Mouse (Mus musculus): ENCODE measurements around the gene Rps15. TPM values are rescaled to one million over a fixed set of nuclear protein-coding genes. Genes with fewer than 3 reads are reported as not detected.

The Rps15 gene
- total RNA-seq, 2 experiments from 2014 or later = 529 to 644 TPM

DNA sequence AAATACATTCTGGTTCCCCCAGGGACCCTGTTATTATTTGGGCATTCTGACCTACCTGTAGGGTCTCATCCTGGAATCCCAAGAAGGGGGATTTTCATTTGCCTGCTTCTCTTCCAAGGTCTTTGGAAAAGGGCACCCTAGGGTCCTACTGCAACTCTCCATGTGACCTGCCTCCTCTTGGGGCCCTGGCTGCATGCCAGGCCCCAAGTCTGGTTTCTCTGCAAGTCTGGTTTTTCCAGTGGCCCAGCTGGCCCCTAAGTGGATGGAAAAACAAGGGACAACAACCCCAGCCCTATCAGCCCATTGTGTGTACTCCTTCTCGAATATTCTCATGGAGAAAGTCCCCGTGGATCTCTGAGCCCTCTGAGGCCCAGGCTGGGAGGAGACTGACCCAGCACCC, 38.6 kb downstream of the Rps15 start:
- no peak for DNase-seq

GRCm38 (mm10) chr10:80331636-80332524, 39.6 kb downstream of the Rps15 start:
- no peak for DNase-seq
- intact Hi-C loops (cut with DNase I) = no loop called here

More for the DNA sequence above, 38.6 kb downstream of the Rps15 start:
- intact Hi-C loops (cut with DNase I) = no loop called here

- no peak for DNase-seq
- intact Hi-C loops (cut with DNase I) = no loop called here
These were observed 40.3 kb downstream of the Rps15 start for GRCm38 (mm10) chr10:80332525-80332989.

DNA sequence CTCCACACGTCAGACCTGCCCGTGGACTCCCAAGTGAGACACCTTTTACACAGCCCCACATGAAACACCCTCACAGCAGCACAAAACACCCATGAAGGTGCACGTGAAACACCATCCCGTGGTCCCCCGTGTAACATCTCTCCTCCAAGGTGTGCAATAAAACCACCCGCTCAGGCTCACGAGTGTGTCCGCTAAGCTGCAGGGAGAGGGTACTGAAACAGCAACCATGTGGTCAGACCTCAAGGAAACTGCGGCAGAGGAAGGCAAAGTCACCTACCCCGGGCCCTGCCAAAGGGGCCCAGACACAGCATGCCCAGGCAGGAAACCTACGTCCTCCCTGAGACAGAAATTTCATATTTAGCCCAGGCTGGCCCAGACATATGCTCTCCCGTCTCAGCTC, 44.0 kb downstream of the Rps15 start:
- no peak for DNase-seq
- intact Hi-C loops (cut with DNase I) = no loop called here

DNA sequence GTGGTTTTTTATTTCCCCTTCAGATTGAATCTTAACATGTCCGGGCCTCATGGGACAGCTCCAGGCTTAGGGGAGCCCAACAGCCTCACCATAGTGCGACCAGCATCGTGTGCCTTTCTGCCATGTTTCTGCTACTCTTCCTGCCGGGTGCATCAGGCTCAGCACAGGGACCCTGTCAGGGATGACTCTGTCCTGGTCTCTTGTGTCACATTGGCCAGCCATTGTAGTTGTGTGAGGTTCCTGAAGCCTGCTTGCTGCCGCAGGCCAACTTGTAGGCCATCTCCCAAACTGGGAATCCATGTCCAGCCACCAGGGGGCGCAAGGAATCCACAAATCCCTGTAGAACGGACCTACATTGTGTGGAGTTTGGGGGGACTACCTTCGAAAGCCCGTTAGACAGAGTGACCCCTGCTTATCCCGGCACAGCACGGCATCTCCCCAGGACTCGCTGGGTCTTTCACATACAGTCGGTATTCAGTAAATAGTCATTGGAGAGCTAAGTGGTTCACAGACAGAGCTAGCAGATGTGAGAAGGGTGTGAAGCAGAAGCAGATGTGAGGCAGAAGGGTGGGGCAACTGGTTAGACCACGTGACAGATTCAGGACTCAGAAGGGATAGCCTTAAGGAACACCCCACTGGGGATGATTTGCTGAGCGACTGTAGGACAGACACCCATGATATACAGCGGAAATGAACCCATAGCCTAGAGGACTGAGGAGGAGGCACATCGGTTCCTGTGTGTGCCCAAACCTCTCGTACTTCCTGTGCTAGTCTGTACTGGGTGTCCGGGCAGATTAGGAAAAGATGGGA, 47.9 kb downstream of the Rps15 start:
- intact Hi-C loops (cut with DNase I) = no loop called here
- peak; percentile 85 to 89 for DNase-seq

- no peak for DNase-seq
- intact Hi-C loops (cut with DNase I) = no loop called here
These were observed 48.8 kb downstream of the Rps15 start for GRCm38 (mm10) chr10:80341026-80341425.

DNA sequence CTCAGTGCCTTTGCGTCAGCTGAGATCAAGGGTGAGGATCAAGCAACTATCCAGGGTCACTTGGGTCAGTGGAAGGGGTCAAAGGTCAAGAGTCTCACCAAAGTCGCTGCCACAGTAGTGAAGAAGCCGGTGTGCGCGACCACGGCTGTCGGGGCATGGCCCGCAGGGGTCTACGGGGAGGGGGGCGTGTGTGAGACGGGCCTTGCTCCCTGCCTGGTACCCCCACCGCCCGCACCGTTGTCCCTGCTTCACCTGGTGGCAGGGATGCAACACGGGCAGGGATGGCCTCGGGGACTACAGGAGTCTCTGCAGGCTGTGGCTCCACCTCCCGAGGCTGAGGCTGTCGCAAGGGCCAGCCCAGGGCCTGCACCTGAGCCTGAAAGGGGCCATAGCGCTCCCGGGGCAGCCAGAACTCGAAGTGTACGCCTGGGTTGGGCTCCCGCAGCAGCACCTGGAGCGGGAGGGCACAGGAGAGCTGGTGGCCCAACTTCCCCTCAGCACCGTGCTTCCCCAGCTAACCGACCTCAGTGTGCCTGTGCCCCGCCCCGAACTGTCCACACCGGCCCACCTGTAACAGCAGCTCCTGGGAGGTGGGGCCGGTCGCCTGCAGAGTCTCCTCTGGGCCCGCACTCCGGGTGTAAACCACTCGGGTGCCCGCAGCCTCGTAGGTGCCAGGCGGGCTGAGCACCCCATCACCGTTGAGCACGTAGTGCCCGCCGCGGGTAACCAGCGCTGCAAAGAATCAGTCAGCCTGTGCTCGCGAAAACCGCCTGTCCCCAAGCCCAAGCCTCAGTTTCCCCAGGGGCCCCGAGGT, 49.4 kb downstream of the Rps15 start:
- intact Hi-C loops (cut with DNase I) = no loop called here
- DNase-seq = no peak

DNA sequence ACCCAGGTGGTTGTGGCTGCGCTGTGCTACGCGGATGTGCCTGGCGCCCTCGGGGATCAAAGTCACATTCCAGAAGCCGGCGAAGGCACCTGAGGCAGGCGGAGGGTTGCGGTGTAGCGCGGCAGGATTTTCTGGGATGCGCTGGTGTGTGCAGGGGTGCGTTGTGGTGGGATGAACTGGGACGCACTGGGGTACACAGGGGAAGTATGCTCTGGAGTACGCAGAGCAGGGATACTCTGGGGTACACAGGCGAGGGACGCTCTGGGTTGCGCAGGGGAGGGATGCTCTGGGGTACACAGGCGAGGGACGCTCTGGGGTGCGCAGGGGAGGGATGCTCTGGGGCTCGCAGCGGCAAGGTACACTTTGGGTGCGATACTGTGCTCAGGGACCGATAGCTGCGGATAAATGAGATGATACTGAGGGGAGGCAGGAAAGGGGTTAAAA, 50.1 kb downstream of the Rps15 start:
- DNase-seq = no peak
- intact Hi-C loops (cut with DNase I) = no loop called here

GRCm38 (mm10) chr10:80342749-80343424, 50.6 kb downstream of the Rps15 start:
- DNase-seq = no peak
- intact Hi-C loops (cut with DNase I) = no loop called here

DNA sequence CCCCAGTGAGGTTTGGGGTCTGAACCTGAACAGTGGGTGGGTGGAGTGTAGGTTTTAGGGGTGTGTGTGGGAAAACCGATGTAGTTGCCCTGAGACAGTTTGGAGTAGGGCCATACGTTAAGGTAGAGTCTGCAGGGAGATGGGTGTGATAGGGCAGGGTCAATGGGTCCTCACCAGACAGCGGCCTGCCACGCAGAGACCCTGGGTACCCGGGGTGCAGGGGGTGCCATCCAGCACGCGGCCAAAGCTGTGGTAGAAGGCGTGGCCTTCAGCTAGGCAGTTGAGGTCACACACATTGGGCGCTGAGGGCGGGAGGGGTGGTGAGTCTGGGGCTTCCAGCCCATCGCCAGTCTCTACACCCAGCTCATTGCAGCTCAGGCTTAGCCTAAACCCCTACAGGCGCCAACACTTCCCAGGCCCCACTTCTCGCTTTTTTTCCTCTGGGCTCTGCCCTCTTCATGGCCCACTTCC, 51.2 kb downstream of the Rps15 start:
- no peak for DNase-seq
- intact Hi-C loops (cut with DNase I) = no loop called here

Small RNA genes within 50 kb of the gene (microRNA-seq; reads per million reads assigned to microRNA genes)
- gene Mir6911 = 0 to 0.72 reads per million in 2 experiments

Other genes starting within 250 kb of the Rps15 start
- gene Gpx4, start 245.3 kb upstream of the Rps15 start, total RNA-seq (2021) = 100 to 1,000 TPM; 500 to 536 TPM
- 1 to 10 TPM; 4.5 to 7.3 TPM for gene Sbno2, start 186.9 kb upstream of the Rps15 start, total RNA-seq (2021)
- 100 to 1,000 TPM; 120 to 135 TPM for gene Stk11, start 176.7 kb upstream of the Rps15 start, total RNA-seq (2021)
- gene Atp5d, start 153.8 kb upstream of the Rps15 start, total RNA-seq (2021) = 100 to 1,000 TPM; 600 to 616 TPM
- 1 to 10 TPM; 1.4 to 2.1 TPM for gene Cbarp, start 151.6 kb upstream of the Rps15 start, total RNA-seq (2021)
- gene Midn, start 144.2 kb upstream of the Rps15 start, total RNA-seq (2021) = 10 to 100 TPM; 37.6 to 49.3 TPM
- gene Cirbp, start 126.5 kb upstream of the Rps15 start, total RNA-seq (2021) = 10 to 100 TPM; 22.6 to 28.3 TPM
- gene 1600002K03Rik, start 119.5 kb upstream of the Rps15 start, total RNA-seq (2021) = 1 to 10 TPM; 4.7 to 5.1 TPM
- gene Efna2, start 113.0 kb upstream of the Rps15 start, total RNA-seq (2021) = under 1 TPM; 0.27 to 0.31 TPM
- gene Mum1, start 66.0 kb upstream of the Rps15 start, total RNA-seq (2021) = 10 to 100 TPM; 12.3 to 14.3 TPM
- 100 to 1,000 TPM; 516 to 553 TPM for gene Ndufs7, start 43.3 kb upstream of the Rps15 start, total RNA-seq (2021)
- gene Gamt, start 31.4 kb upstream of the Rps15 start, total RNA-seq (2021) = 10 to 100 TPM; 35.1 to 59.8 TPM
- 10 to 100 TPM; 30.0 to 40.4 TPM for gene Dazap1, start 31.0 kb upstream of the Rps15 start, total RNA-seq (2021)
- under 1 TPM; 0.54 to 0.57 TPM for gene Apc2, start 3.5 kb downstream of the Rps15 start, total RNA-seq (2021)
- 1 to 10 TPM; 5.5 to 6.2 TPM for gene 2310011J03Rik, start 28.1 kb downstream of the Rps15 start, total RNA-seq (2021)
- gene Pcsk4, start 37.0 kb downstream of the Rps15 start, total RNA-seq (2021) = 1 to 10 TPM; 1.1 to 2.0 TPM
- gene Reep6, start 37.5 kb downstream of the Rps15 start, total RNA-seq (2021) = 1 to 10 TPM; 1.3 to 1.5 TPM
- gene Adamtsl5, start 56.0 kb downstream of the Rps15 start, total RNA-seq (2021) = 10 to 100 TPM; 27.4 to 38.1 TPM
- under 1 TPM; 0.15 to 0.20 TPM for gene Plk5, start 64.0 kb downstream of the Rps15 start, total RNA-seq (2021)
- 1 to 10 TPM; 3.4 to 4.5 TPM for gene Mex3d, start 95.2 kb downstream of the Rps15 start, total RNA-seq (2021)
- gene Mbd3, start 107.1 kb downstream of the Rps15 start, total RNA-seq (2021) = 10 to 100 TPM; 95.1 to 99.9 TPM
- 100 to 1,000 TPM; 825 to 866 TPM for gene Uqcr11, start 114.4 kb downstream of the Rps15 start, total RNA-seq (2021)
- 10 to 100 TPM; 11.0 to 12.0 TPM for gene Tcf3, start 141.2 kb downstream of the Rps15 start, total RNA-seq (2021)
- not detected for gene Onecut3, start 202.4 kb downstream of the Rps15 start, total RNA-seq (2021)
- gene Atp8b3, start 246.7 kb downstream of the Rps15 start, total RNA-seq (2021) = not detected

All from gastrocnemius, postnatal 36 days (tissue).